Mouse (Mus musculus) testis, adult 2 months (tissue): ENCODE measurements around the gene Shld1. TPM values are rescaled to one million over a fixed set of nuclear protein-coding genes. Genes with fewer than 3 reads are reported as not detected.
A peak's percentile ranks its signal among the peaks of the same experiment; 100 is the strongest.

Experiments used
- H3K27ac ChIP-seq: fragments of 200-500 bp; 2 replicates; pipeline ENCODE4 v1.5.1; 2012; ENCODE audit warnings: low read depth, low read length; ENCODE audit not compliant: control insufficient read depth, insufficient read depth
- H3K27me3 ChIP-seq: fragments of 200-500 bp; 2 replicates; pipeline ENCODE4 v1.6.1; 2012; ENCODE audit warnings: mild to moderate bottlenecking, low read length, moderate library complexity; ENCODE audit not compliant: control insufficient read depth, insufficient read depth
- H3K36me3 ChIP-seq: fragments of 200-500 bp; 2 replicates; pipeline ENCODE4 v1.6.1; 2012; ENCODE audit warnings: mild to moderate bottlenecking, low read length; ENCODE audit not compliant: control insufficient read depth, insufficient read depth
- H3K4me1 ChIP-seq: fragments of 200-500 bp; 2 replicates; pipeline ENCODE4 v1.6.1; 2012; ENCODE audit warnings: low read length; ENCODE audit not compliant: control insufficient read depth, insufficient read depth
- H3K4me3 ChIP-seq: fragments of 200-500 bp; 2 replicates; pipeline ENCODE4 v1.5.1; 2012; ENCODE audit warnings: low read depth, mild to moderate bottlenecking, low read length, moderate library complexity, mixed read lengths; ENCODE audit not compliant: control insufficient read depth
- CTCF ChIP-seq: fragments of 200-500 bp; IDR thresholded peaks from 2 replicates; pipeline ENCODE4 v1.5.1; 2012; ENCODE audit warnings: low read depth, mild to moderate bottlenecking, inconsistent platforms, low read length, moderate library complexity; ENCODE audit not compliant: control insufficient read depth, insufficient read depth, insufficient replicate concordance
- POLR2A ChIP-seq: fragments of 200-500 bp; IDR thresholded peaks from 2 replicates; pipeline ENCODE4 v1.6.1; 2012; ENCODE audit warnings: low read depth, mild to moderate bottlenecking, inconsistent platforms, low read length, moderate library complexity; ENCODE audit not compliant: control insufficient read depth
- polyA plus RNA-seq: library from polyadenylated mRNA; depleted of rRNA; stranded (reverse); fragments of >200 nt; gene quantifications from 2 replicates; pipeline ENCODE4 v1.2.3, GENCODE M21; 2012

Shld1 gene
- polyA plus RNA-seq, 1 experiment = 2.7 TPM

- Histone ChIP-seq H3K4me1 (0 out of 2 replicates have a peak, but pooled peaks cover 2% of the 10 kb centered on the region), H3K27ac (no peak overlapping the region), H3K27me3 (no peaks in the 10 kb centered on the region), H3K36me3 (no peaks in the 10 kb centered on the region), H3K4me3 (no peak overlapping the region)
- TF ChIP-seq POLR2A (no peak), CTCF (peak; percentile 52; the same call in 1 of the 2 replicates)
Measured at GRCm38 (mm10) chr2:132701451-132701886, 14.7 kb downstream of the Shld1 start.

DNA sequence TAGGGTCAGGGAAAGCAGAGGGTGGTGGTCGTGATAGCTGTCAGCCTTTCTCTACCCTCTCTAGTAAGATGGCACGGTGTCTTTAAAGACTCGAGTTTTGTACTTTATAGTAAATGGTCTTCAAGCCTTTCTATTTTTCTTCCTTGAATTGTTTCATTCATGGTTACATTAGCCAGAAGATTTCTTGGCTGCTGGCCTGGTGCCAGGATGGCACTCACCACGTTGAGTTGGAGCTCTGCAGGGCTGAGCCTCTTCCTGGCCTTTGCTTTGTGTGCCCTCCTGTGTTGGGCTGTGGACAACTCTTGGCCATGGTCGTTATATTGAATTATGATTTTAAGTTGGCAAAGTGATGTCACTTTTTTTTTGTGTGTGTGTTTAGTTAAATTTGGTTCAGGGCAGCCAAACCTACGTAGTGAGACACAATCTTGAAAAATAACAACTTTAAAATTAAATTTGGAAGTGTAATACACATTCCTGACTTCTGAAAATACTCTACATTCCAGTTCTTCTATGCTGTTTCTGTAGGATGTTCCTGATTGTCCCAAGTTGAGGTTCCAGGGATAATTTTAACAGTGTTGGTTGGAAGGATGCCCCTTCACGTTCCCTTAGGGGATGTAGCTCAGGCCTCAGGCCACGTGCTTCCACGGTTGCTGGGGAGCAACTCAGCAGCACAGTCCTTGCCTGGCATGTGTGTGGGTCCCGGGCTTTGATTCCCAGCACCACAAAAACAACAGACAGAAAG lies 18.7 kb downstream of the Shld1 start:
- H3K27ac ChIP-seq = no peak overlapping the region
- no peak for TF ChIP-seq CTCF
- TF ChIP-seq POLR2A = no peak
- H3K4me1 ChIP-seq = no peaks in the 10 kb centered on the region
- H3K27me3 ChIP-seq = no peaks in the 10 kb centered on the region
- no peaks in the 10 kb centered on the region for H3K36me3 ChIP-seq
- no peak overlapping the region for H3K4me3 ChIP-seq

DNA sequence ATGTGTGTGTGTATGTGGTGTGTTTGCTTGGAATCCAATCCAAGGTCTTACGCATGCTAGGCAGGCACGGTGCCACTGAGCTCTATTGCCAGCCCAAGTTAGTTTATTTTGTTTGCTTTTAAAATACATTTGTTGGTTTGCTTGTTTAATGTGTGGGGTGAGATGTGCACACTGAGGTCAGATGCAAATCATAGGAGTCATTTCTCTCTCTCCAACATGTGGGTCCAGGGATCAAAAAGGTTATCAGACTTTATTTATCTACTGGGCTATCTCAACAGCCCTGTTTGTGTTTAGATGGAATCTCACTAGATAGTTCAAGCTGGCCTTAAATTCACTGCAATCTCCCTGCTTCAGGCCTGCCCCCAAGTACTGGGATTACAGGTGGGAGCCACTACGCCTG lies 19.6 kb downstream of the Shld1 start:
- Histone ChIP-seq H3K27me3 (no peaks in the 10 kb centered on the region), H3K4me1 (no peaks in the 10 kb centered on the region), H3K27ac (no peak overlapping the region), H3K4me3 (no peak overlapping the region), H3K36me3 (no peaks in the 10 kb centered on the region)
- TF ChIP-seq POLR2A = no peak
- TF ChIP-seq CTCF = no peak

DNA sequence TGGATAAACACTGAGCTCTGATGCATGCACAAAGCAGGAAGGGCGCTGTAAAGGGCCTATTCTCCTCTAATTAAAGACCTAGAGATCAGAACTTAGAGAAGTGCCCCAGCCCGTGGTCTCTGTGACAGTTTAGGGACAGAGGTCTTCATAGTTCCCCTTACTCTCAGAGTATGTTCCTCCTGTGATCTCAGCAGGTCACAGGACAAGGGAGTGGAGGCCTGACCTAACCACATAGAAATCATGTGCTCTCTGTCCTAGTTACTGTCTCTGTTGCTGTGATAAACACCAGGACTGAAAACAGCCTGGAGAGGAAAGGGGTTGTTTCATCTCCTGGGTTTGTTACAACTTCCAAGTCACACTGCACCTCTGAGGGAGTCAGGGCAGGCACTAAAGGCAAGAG lies 23.8 kb downstream of the Shld1 start:
- H3K4me3 ChIP-seq = no peak overlapping the region
- TF ChIP-seq POLR2A = no peak
- no peak for TF ChIP-seq CTCF
- H3K27ac ChIP-seq = no peak overlapping the region
- H3K36me3 ChIP-seq = no peaks in the 10 kb centered on the region
- peaks cover 5% of the 10 kb centered on the region; the same call in 1 of the 2 replicates for H3K4me1 ChIP-seq
- H3K27me3 ChIP-seq = no peaks in the 10 kb centered on the region

DNA sequence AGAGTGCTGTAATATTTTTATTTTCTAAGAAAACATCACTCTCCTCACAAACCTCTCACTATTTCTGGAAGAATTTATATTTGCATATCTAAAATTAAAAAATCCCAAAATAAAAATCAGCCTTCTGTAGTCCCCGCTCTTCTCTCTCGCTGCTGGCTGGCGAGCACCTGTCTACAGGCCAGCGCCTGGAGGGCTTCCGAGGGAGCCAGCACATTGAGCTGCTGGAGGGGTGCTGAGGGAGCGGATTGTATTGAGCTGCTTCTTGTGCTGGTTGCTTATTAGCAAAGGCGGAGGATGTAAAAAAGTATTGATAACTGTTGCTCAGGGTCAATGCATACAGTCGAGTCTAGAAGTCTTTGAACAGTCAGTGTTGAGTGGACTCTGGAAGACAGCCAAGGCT lies 25.3 kb downstream of the Shld1 start:
- Histone ChIP-seq H3K27me3 (no peaks in the 10 kb centered on the region), H3K4me1 (peaks cover 5% of the 10 kb centered on the region; the same call in 1 of the 2 replicates)
- no peak for TF ChIP-seq CTCF
- TF ChIP-seq POLR2A = no peak

DNA sequence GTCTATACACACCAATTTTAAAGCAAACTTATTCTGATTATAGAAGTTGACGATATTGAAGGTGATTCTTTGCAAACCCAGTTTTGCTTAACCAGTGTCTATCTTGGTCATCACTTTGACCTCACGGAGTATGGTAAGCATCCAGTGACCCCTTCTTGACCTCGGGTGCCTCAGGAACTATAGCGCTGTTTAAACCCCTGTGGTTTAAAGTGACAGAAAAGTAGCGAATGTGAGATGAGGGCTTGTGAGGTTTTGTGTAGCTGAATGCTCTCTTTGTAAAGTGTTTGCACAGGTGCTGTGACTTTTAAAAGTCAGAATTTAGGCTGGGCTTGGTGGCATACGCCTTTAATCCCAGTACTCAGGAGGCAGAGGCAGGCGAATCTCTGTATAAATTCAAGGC lies 27.8 kb downstream of the Shld1 start:
- no peak for TF ChIP-seq CTCF
- no peak for TF ChIP-seq POLR2A
- H3K27me3 ChIP-seq = no peaks in the 10 kb centered on the region
- H3K27ac ChIP-seq = no peak overlapping the region
- H3K36me3 ChIP-seq = no peaks in the 10 kb centered on the region
- H3K4me3 ChIP-seq = no peak overlapping the region
- H3K4me1 ChIP-seq = peaks cover 5% of the 10 kb centered on the region; the same call in 1 of the 2 replicates

More for the DNA sequence above, 25.3 kb downstream of the Shld1 start:
- no peak overlapping the region for H3K4me3 ChIP-seq
- no peak overlapping the region for H3K27ac ChIP-seq
- H3K36me3 ChIP-seq = no peaks in the 10 kb centered on the region

- no peaks in the 10 kb centered on the region for H3K27me3 ChIP-seq
- no peaks in the 10 kb centered on the region for H3K36me3 ChIP-seq
- no peak overlapping the region for H3K27ac ChIP-seq
- peaks cover 5% of the 10 kb centered on the region; the same call in 1 of the 2 replicates for H3K4me1 ChIP-seq
- TF ChIP-seq POLR2A (no peak), CTCF (no peak)
- no peak overlapping the region for H3K4me3 ChIP-seq
Measured at GRCm38 (mm10) chr2:132714946-132715345, 28.2 kb downstream of the Shld1 start.
